Mouse (Mus musculus) thymus, postnatal 0 days (tissue): Measurements from ENCODE around the gene Ccdc74a. TPM values are rescaled to one million over a fixed set of nuclear protein-coding genes. Genes with fewer than 3 reads are reported as not detected.

ENCODE experiments used
- DNase-seq: peaks from one replicate; pipeline ENCODE4 v3.0.0-alpha.2; 2015; ENCODE audit warnings: low spot score
- polyA plus RNA-seq: library from polyadenylated mRNA; unstranded; fragments of >200 nt; fragmentation: Nextera tagmentation; extraction: Ambion mirVana; gene quantifications from 2 replicates; pipeline ENCODE4 v1.2.1, GENCODE M21; 2015

The Ccdc74a gene
- 0.98 and 1.1 TPM in 2 replicates for polyA plus RNA-seq

GRCm38 (mm10) chr16:17646310-17647114 is at the start of gene Ccdc74a:
Gene Ccdc74a (plus strand): TSS chr16:17646470.
- DNase-seq, result peak; percentile 75

GRCm38 (mm10) chr16:17600944-17601562 is 45.2 kb upstream of the Ccdc74a start:
- peak; percentile 15 for DNase-seq

- DNase-seq, result no peak
Measured at GRCm38 (mm10) chr16:17604941-17605340, 41.3 kb upstream of the Ccdc74a start.

GRCm38 (mm10) chr16:17605684-17606083 is 40.6 kb upstream of the Ccdc74a start:
- no peak for DNase-seq

- no peak for DNase-seq
Measured at GRCm38 (mm10) chr16:17611383-17611782, 34.9 kb upstream of the Ccdc74a start.

GRCm38 (mm10) chr16:17614740-17615139 is 31.5 kb upstream of the Ccdc74a start:
- DNase-seq, result peak; percentile 3

- DNase-seq, result no peak
Measured at GRCm38 (mm10) chr16:17616212-17616611, 30.1 kb upstream of the Ccdc74a start.

GRCm38 (mm10) chr16:17617922-17618565 is 28.2 kb upstream of the Ccdc74a start:
- peak; percentile 60 for DNase-seq

- DNase-seq, result peak; percentile 87
Measured at GRCm38 (mm10) chr16:17619198-17620105, 26.8 kb upstream of the Ccdc74a start, which contains the start of gene Smpd4. Gene Smpd4 (plus strand): TSS chr16:17619354.

- no peak for DNase-seq
Measured at GRCm38 (mm10) chr16:17621936-17622335, 24.3 kb upstream of the Ccdc74a start.

GRCm38 (mm10) chr16:17625488-17626268 is 20.6 kb upstream of the Ccdc74a start:
- no peak for DNase-seq

- no peak for DNase-seq
Measured at GRCm38 (mm10) chr16:17626269-17626555, 20.1 kb upstream of the Ccdc74a start.

GRCm38 (mm10) chr16:17632580-17632979 is 13.7 kb upstream of the Ccdc74a start:
- no peak for DNase-seq

- no peak for DNase-seq
Measured at GRCm38 (mm10) chr16:17633481-17634181, 12.6 kb upstream of the Ccdc74a start.

- no peak for DNase-seq
Measured at GRCm38 (mm10) chr16:17636904-17637303, 9.4 kb upstream of the Ccdc74a start.

GRCm38 (mm10) chr16:17637610-17638009 is 8.7 kb upstream of the Ccdc74a start:
- DNase-seq, result no peak

GRCm38 (mm10) chr16:17638036-17638628 is 8.1 kb upstream of the Ccdc74a start:
- DNase-seq, result no peak

- no peak for DNase-seq
Measured at GRCm38 (mm10) chr16:17639081-17639480, 7.2 kb upstream of the Ccdc74a start.

- no peak for DNase-seq
Measured at GRCm38 (mm10) chr16:17639951-17640350, 6.3 kb upstream of the Ccdc74a start.
